Mouse (Mus musculus): Measurements from ENCODE around the gene Cplane1. TPM values are rescaled to one million over a fixed set of nuclear protein-coding genes. Genes with fewer than 3 reads are reported as not detected.

Gene Cplane1
- total RNA-seq, 2 experiments from 2014 or later: 7.5 to 29.7 TPM

- ATAC-seq (ENCODE audit: poor library complexity, severe bottlenecking): no peak
These were observed 122.3 kb downstream of the Cplane1 start for GRCm38 (mm10) chr15:8291251-8291650.

DNA sequence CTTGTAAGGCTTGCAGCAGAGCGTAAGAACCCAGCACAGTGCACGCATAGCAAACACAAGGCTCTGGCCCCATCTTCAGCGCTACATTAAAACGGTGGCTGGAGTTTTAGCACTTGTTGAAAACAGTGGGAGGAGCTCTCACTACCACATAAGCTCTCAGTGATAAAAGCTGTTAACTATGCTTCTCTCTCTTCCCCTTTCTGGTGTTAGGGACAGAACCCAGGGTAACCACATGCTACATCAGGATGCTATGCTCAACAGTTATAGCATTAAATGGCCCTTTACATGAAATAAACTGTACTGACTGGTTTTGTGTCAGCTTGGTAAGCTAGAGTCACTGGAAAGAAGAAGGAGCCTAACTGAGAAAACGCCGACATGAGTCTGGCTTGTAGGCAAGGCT is 125.2 kb downstream of the Cplane1 start:
- no peak for ATAC-seq (ENCODE audit: poor library complexity, severe bottlenecking)

- no peak for ATAC-seq (ENCODE audit: poor library complexity, severe bottlenecking)
These were observed 134.0 kb downstream of the Cplane1 start for GRCm38 (mm10) chr15:8302944-8303343.

DNA sequence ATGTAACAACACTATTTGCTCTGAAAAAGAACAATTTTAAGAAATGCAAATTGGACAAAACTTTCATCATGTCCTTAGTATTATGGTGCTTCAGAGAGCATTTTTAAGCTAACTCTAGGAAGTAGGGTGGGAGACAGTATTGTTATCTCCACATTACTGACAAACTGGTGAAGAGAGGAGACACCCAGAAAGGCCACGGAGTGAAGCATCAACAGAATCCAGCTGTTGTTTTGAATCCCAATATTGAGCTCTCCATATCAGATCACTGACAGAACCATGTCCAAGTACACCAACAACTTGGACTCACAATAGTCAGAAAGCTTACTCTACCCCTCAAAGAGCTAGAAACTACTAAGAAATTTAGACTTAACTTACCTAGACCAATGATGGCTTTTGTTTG is 136.6 kb downstream of the Cplane1 start:
- ATAC-seq (ENCODE audit: poor library complexity, severe bottlenecking): no peak

GRCm38 (mm10) chr15:8317381-8317780 is 148.5 kb downstream of the Cplane1 start:
- no peak for ATAC-seq (ENCODE audit: poor library complexity, severe bottlenecking)

- ATAC-seq (ENCODE audit: poor library complexity, severe bottlenecking): peak; percentile 75
These were observed 150.3 kb downstream of the Cplane1 start for GRCm38 (mm10) chr15:8319191-8319590.

Other genes with a start within 250 kb of the Cplane1 start
- 30.8 and 34.6 TPM in 2 replicates for gene Wdr70, start 69.9 kb upstream of the Cplane1 start, total RNA-seq (2015)
- gene Wdr70, start 69.9 kb upstream of the Cplane1 start, total RNA-seq (2017): 27.1 and 33.9 TPM in 2 replicates
- 19.9 and 23.4 TPM in 2 replicates for gene Nup155, start 59.8 kb upstream of the Cplane1 start, total RNA-seq (2015)
- gene Nup155, start 59.8 kb upstream of the Cplane1 start, total RNA-seq (2017): 23.6 and 27.8 TPM in 2 replicates